Mouse (Mus musculus) brown adipose tissue, adult 24 weeks (tissue): ENCODE measurements around the gene Pnrc2. TPM values are rescaled to one million over a fixed set of nuclear protein-coding genes. Genes with fewer than 3 reads are reported as not detected.

Experiments
- H3K27ac ChIP-seq: fragments of 200-500 bp; replicated peaks from 2 replicates; pipeline ENCODE4 v1.5.1; 2012; ENCODE audit warnings: low read depth, mild to moderate bottlenecking, low read length
- H3K4me1 ChIP-seq: fragments of 200-500 bp; 2 replicates; pipeline ENCODE4 v1.6.1; 2012; ENCODE audit warnings: low read length, mixed read lengths; ENCODE audit not compliant: control insufficient read depth, insufficient read depth, insufficient read length
- H3K4me3 ChIP-seq: fragments of 200-500 bp; 2 replicates; pipeline ENCODE4 v1.5.1; 2012; ENCODE audit warnings: low read depth, mild to moderate bottlenecking, low read length, moderate library complexity; ENCODE audit not compliant: insufficient read depth
- polyA plus RNA-seq: library from polyadenylated mRNA; stranded (reverse); fragments of >200 nt; gene quantifications from 2 replicates; pipeline ENCODE4 v1.2.4, GENCODE M21; 2012; ENCODE audit not compliant: missing spikeins, insufficient read depth, insufficient read length

Gene Pnrc2
- polyA plus RNA-seq, 1 experiment: 86.4 TPM

GRCm38 (mm10) chr4:135833301-135834123, 40.1 kb downstream of the Pnrc2 start:
- peak overlapping the region; percentile 3; the same call in 1 of the 2 replicates for H3K27ac ChIP-seq

GRCm38 (mm10) chr4:135832070-135832469, 41.6 kb downstream of the Pnrc2 start:
- peaks cover 16% of the 10 kb centered on the region for H3K4me1 ChIP-seq
- no peak overlapping the region for H3K4me3 ChIP-seq
- peak overlapping the region; percentile 98 for H3K27ac ChIP-seq

More at GRCm38 (mm10) chr4:135833301-135834123, 40.1 kb downstream of the Pnrc2 start:
- Histone ChIP-seq H3K4me3 (no peak overlapping the region), H3K4me1 (peaks cover 13% of the 10 kb centered on the region)

- no peak overlapping the region for H3K4me3 ChIP-seq
- peaks cover 22% of the 10 kb centered on the region for H3K4me1 ChIP-seq
- H3K27ac ChIP-seq: peak overlapping the region; percentile 98
These were observed 45.2 kb downstream of the Pnrc2 start for GRCm38 (mm10) chr4:135828491-135828890.

- H3K4me1 ChIP-seq: peaks cover 20% of the 10 kb centered on the region
- peak overlapping the region; percentile 52 for H3K27ac ChIP-seq
- no peak overlapping the region for H3K4me3 ChIP-seq
These were observed 49.4 kb downstream of the Pnrc2 start for GRCm38 (mm10) chr4:135824254-135824653.

- H3K4me3 ChIP-seq: no peak overlapping the region
These were observed 50.4 kb downstream of the Pnrc2 start for GRCm38 (mm10) chr4:135823298-135823697.

GRCm38 (mm10) chr4:135821772-135822171, 51.9 kb downstream of the Pnrc2 start:
- no peak overlapping the region for H3K4me3 ChIP-seq
- H3K27ac ChIP-seq: no peak overlapping the region
- H3K4me1 ChIP-seq: peaks cover 10% of the 10 kb centered on the region

More at GRCm38 (mm10) chr4:135823298-135823697, 50.4 kb downstream of the Pnrc2 start:
- H3K4me1 ChIP-seq: peaks cover 14% of the 10 kb centered on the region
- H3K27ac ChIP-seq: no peak overlapping the region

Other genes with a start within 250 kb of the Pnrc2 start
- gene Ifnlr1, start 187.6 kb downstream of the Pnrc2 start, polyA plus RNA-seq: not detected in 2 replicates
- gene Il22ra1, start 145.7 kb downstream of the Pnrc2 start, polyA plus RNA-seq: not detected in 2 replicates
- 7.0 and 8.0 TPM in 2 replicates for gene Myom3, start 114.1 kb downstream of the Pnrc2 start, polyA plus RNA-seq
- gene Srsf10, start 18.1 kb downstream of the Pnrc2 start, polyA plus RNA-seq: 58.3 and 62.6 TPM in 2 replicates
- gene Cnr2, start 21.5 kb upstream of the Pnrc2 start, polyA plus RNA-seq: 0.55 and 0.58 TPM in 2 replicates
- 106 and 110 TPM in 2 replicates for gene Fuca1, start 46.9 kb upstream of the Pnrc2 start, polyA plus RNA-seq
- 45.1 and 79.9 TPM in 2 replicates for gene Hmgcl, start 72.6 kb upstream of the Pnrc2 start, polyA plus RNA-seq
- gene Gale, start 89.9 kb upstream of the Pnrc2 start, polyA plus RNA-seq: 40.3 and 53.3 TPM in 2 replicates
- 29.3 and 29.8 TPM in 2 replicates for gene Lypla2, start 98.8 kb upstream of the Pnrc2 start, polyA plus RNA-seq
- gene Pithd1, start 113.4 kb upstream of the Pnrc2 start, polyA plus RNA-seq: 20.3 and 31.3 TPM in 2 replicates
- 28.3 and 33.8 TPM in 2 replicates for gene Eloa, start 147.9 kb upstream of the Pnrc2 start, polyA plus RNA-seq
- 772 and 1,311 TPM in 2 replicates for gene Rpl11, start 179.6 kb upstream of the Pnrc2 start, polyA plus RNA-seq